Mouse (Mus musculus): ENCODE results near the gene Tex48. TPM values are rescaled to one million over a fixed set of nuclear protein-coding genes. Genes with fewer than 3 reads are reported as not detected.

Tex48 gene
- polyA plus RNA-seq, 1 experiment from 2014 or later: not detected

DNA sequence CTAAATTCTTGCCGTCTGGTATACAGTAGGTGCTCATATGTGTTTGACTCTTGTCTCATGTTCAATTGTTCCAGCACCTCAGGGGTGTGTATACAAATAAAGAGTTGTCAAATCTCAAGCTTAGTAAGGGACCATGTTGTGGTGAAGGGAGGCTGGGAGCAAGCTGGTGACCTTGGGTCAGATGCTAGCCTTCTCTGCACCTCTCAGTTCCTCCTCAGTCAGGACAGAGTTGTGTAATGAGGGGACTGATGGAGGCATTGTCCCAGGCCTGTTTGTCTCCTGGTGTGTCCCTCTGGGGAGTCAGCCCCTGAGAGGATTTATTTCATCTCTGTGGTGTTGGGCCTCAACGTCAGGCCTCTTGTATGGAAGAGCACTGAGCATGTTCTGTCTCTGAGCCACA lies 36.0 kb downstream of the Tex48 start:
- no peak overlapping the region for H3K27ac ChIP-seq (ENCODE audit: low read depth, low read length)
- no peaks in the 10 kb centered on the region for H3K4me1 ChIP-seq (replicated peaks; ENCODE audit: control insufficient read depth, insufficient read depth, low read length)
- no peaks in the 10 kb centered on the region for H3K36me3 ChIP-seq (ENCODE audit: control insufficient read depth, insufficient read depth, low read length)
- DNase-seq (ENCODE audit: low spot score) (no peak), ATAC-seq (replicated peaks; ENCODE audit: low FRiP score) (no peak)
- H3K4me2 ChIP-seq (ENCODE audit: low read depth, low read length, severe bottlenecking): no peak overlapping the region
- 90% methylated on average over 2 of the region's 2 CpGs for WGBS
- H3K27me3 ChIP-seq (ENCODE audit: control insufficient read depth, insufficient read depth, low read length): no peaks in the 10 kb centered on the region
- H3K9ac ChIP-seq (ENCODE audit: low read length): no peak overlapping the region
- no peaks in the 10 kb centered on the region for H3K9me3 ChIP-seq (ENCODE audit: control insufficient read depth, low read length)
- no peak overlapping the region for H3K4me3 ChIP-seq (ENCODE audit: low read depth, low read length)

DNA sequence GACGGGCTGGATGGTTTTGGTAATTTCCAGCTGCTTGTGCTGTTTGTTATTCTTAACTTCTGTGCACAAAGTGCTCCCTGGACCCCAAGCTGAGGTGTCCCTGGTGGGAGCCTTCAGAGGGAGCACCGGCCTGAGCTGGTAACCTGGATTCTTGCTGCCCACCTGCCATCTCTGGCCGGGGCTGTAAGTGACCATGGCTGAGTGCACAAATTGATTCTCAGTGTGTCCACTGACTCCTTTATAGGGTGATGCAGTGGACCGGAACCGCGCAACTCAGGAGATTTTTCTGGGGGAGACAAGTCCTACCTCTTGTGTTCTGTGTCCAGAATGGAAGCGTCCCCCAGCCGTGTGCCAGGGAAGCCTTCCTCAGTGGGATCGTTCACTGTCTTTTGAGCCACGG lies 37.0 kb downstream of the Tex48 start:
- Histone ChIP-seq H3K4me3 (ENCODE audit: low read depth, low read length) (no peak overlapping the region), H3K4me2 (ENCODE audit: low read depth, low read length, severe bottlenecking) (no peak overlapping the region), H3K27me3 (ENCODE audit: control insufficient read depth, insufficient read depth, low read length) (no peaks in the 10 kb centered on the region), H3K9ac (ENCODE audit: low read length) (no peak overlapping the region), H3K27ac (ENCODE audit: low read depth, low read length) (no peak overlapping the region), H3K4me1 (replicated peaks; ENCODE audit: control insufficient read depth, insufficient read depth, low read length) (no peaks in the 10 kb centered on the region), H3K36me3 (ENCODE audit: control insufficient read depth, insufficient read depth, low read length) (no peaks in the 10 kb centered on the region), H3K9me3 (ENCODE audit: control insufficient read depth, low read length) (no peaks in the 10 kb centered on the region)
- ATAC-seq (replicated peaks; ENCODE audit: low FRiP score): no peak
- no peak for DNase-seq (ENCODE audit: low spot score)
- 86% methylated on average over 10 of the region's 10 CpGs for WGBS

DNA sequence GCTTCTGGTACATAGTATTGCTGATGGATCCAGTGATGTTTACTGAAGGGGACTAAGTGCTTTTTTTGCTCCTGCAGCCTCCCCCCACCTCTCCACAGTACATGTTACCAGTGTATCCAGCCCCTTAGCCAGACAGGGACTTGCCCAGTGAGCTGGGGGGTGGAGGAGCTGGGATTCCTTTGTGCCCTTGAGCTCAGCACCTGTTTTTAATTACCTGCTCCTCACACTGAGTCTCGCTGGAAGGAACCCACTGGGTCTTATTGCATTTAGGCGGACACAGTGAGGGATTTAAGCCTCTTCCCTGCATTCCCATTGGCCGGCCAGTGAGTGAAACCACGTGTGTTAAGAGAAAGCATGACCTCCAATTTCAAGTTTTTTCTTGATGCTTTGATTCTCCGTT lies 39.6 kb downstream of the Tex48 start:
- ATAC-seq (replicated peaks; ENCODE audit: low FRiP score) (no peak), DNase-seq (ENCODE audit: low spot score) (peak; percentile 61)
- Histone ChIP-seq H3K4me1 (replicated peaks; ENCODE audit: control insufficient read depth, insufficient read depth, low read length) (peaks cover 2% of the 10 kb centered on the region; the same call in 1 of the 2 replicates), H3K27me3 (ENCODE audit: control insufficient read depth, insufficient read depth, low read length) (no peaks in the 10 kb centered on the region), H3K36me3 (ENCODE audit: control insufficient read depth, insufficient read depth, low read length) (no peaks in the 10 kb centered on the region), H3K4me2 (ENCODE audit: low read depth, low read length, severe bottlenecking) (no peak overlapping the region), H3K9ac (ENCODE audit: low read length) (no peak overlapping the region), H3K9me3 (ENCODE audit: control insufficient read depth, low read length) (no peaks in the 10 kb centered on the region), H3K27ac (ENCODE audit: low read depth, low read length) (no peak overlapping the region), H3K4me3 (ENCODE audit: low read depth, low read length) (no peak overlapping the region)
- 62% methylated on average over 5 of the region's 5 CpGs for WGBS

DNA sequence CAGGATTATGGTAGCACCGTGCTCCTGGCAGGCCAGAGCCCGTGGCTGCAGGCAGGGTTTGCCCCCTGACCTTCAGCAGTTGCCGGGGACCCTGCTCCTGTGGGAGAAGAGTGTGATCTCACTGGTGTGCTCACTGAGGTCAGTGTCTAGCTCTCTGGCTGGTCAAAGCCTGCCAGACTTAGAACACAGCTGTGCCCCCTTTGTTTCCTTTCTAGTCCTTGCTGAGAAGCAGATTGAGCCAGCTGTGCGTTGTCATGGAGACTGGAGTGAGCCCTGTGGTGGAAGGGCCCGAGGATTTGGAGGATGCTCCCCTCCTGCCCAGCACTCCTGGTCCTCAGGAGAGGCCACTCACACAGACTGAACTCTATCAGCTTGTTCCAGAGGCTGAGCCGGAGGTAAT lies 42.1 kb downstream of the Tex48 start:
- no peak overlapping the region for H3K4me2 ChIP-seq (ENCODE audit: low read depth, low read length, severe bottlenecking)
- WGBS: 18% methylated on average over 6 of the region's 6 CpGs
- no peaks in the 10 kb centered on the region for H3K36me3 ChIP-seq (ENCODE audit: control insufficient read depth, insufficient read depth, low read length)
- peak; percentile 61 for DNase-seq (ENCODE audit: low spot score)
- no peaks in the 10 kb centered on the region for H3K27me3 ChIP-seq (ENCODE audit: control insufficient read depth, insufficient read depth, low read length)
- peak; percentile 88 for ATAC-seq (replicated peaks; ENCODE audit: low FRiP score)
- peaks cover 2% of the 10 kb centered on the region; the same call in 1 of the 2 replicates for H3K4me1 ChIP-seq (replicated peaks; ENCODE audit: control insufficient read depth, insufficient read depth, low read length)
- no peak overlapping the region for H3K27ac ChIP-seq (ENCODE audit: low read depth, low read length)
- no peaks in the 10 kb centered on the region for H3K9me3 ChIP-seq (ENCODE audit: control insufficient read depth, low read length)
- H3K9ac ChIP-seq (ENCODE audit: low read length): no peak overlapping the region; the same call in 1 of the 2 replicates
- no peak overlapping the region for H3K4me3 ChIP-seq (ENCODE audit: low read depth, low read length)

DNA sequence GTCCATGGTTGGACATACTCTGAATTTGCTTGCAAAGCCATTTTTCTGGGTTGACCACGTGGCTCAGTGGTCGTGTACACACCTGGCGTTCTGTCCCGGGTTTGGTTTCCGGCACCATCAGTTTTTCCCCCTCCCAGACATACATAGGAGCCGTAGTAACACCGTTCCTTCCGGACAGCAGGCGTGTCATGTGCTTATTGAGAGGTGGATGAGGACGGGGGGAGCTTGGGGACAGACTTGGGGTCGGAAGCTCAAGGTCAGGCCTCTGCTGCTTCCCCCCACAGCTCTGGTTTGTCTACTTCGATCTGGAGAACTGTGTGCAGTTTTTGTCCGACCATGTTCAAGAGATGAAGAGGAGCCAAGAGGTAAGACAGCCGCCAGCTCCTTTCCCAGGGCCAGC lies 42.6 kb downstream of the Tex48 start:
- no peak for DNase-seq (ENCODE audit: low spot score)
- Histone ChIP-seq H3K27me3 (ENCODE audit: control insufficient read depth, insufficient read depth, low read length) (no peaks in the 10 kb centered on the region), H3K9me3 (ENCODE audit: control insufficient read depth, low read length) (no peaks in the 10 kb centered on the region), H3K9ac (ENCODE audit: low read length) (no peak overlapping the region; the same call in 1 of the 2 replicates), H3K27ac (ENCODE audit: low read depth, low read length) (no peak overlapping the region), H3K36me3 (ENCODE audit: control insufficient read depth, insufficient read depth, low read length) (no peaks in the 10 kb centered on the region), H3K4me3 (ENCODE audit: low read depth, low read length) (no peak overlapping the region), H3K4me1 (replicated peaks; ENCODE audit: control insufficient read depth, insufficient read depth, low read length) (peaks cover 2% of the 10 kb centered on the region; the same call in 1 of the 2 replicates), H3K4me2 (ENCODE audit: low read depth, low read length, severe bottlenecking) (no peak overlapping the region)
- ATAC-seq (replicated peaks; ENCODE audit: low FRiP score): peak; percentile 40; the same call in 1 of the 2 replicates
- 78% methylated on average over 14 of the region's 14 CpGs for WGBS

DNA sequence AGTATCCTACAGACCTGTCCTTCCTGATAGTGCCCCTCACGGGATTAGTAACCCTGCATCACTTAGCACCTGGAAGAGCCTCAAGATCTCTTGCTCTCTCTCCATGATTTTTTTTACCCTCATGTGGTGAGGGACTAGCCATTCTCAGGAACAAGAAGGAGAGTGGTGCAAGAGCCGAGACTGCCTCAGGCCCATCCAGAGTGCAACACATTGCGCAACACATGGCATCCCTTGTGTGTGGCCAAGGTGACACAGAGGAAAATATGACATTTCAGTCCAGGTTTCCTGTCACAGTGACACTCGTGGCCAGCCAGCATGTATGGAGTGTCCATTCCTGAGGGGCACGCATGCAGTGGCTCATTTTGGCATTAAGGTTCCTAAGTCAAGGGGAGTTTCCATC lies 49.6 kb downstream of the Tex48 start:
- WGBS: 90% methylated on average over 5 of the region's 5 CpGs
- Histone ChIP-seq H3K27ac (ENCODE audit: low read depth, low read length) (no peak overlapping the region), H3K4me1 (replicated peaks; ENCODE audit: control insufficient read depth, insufficient read depth, low read length) (peaks cover 6% of the 10 kb centered on the region; the same call in 1 of the 2 replicates), H3K9ac (ENCODE audit: low read length) (no peak overlapping the region), H3K36me3 (ENCODE audit: control insufficient read depth, insufficient read depth, low read length) (no peaks in the 10 kb centered on the region), H3K27me3 (ENCODE audit: control insufficient read depth, insufficient read depth, low read length) (no peaks in the 10 kb centered on the region), H3K9me3 (ENCODE audit: control insufficient read depth, low read length) (no peaks in the 10 kb centered on the region), H3K4me3 (ENCODE audit: low read depth, low read length) (no peak overlapping the region), H3K4me2 (ENCODE audit: low read depth, low read length, severe bottlenecking) (no peak overlapping the region)
- DNase-seq (ENCODE audit: low spot score) (no peak), ATAC-seq (replicated peaks; ENCODE audit: low FRiP score) (no peak)

DNA sequence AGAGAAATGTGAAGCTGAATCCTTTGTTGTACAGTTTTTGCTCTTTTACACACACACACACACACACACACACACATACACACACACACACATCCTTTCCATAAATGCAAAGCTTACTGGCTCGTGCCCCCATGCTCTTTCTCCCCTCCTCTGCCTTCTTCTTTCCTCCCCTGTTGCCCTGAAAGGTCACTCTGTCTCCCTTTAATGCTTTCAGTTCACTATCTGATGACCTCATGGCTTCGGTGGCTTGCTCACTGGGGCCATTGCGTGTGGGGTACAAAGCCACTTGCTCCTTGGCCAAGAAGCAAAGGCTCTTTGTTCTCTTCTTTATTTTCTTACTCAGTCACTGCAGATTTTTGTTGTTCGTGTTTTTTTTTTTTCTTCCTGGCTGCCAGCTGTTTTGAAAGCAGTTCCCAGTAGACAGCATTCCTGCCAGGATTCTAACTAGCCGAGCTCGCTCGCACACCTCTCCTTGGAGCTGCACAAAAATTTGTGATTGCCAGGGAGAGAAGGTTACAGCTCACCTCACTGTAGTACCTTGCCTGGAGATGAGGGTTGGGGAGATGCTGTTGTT lies 51.9 kb downstream of the Tex48 start:
- DNase-seq (ENCODE audit: low spot score): no peak
- no peak overlapping the region for H3K4me3 ChIP-seq (ENCODE audit: low read depth, low read length)
- H3K9me3 ChIP-seq (ENCODE audit: control insufficient read depth, low read length): no peaks in the 10 kb centered on the region
- H3K27ac ChIP-seq (ENCODE audit: low read depth, low read length): no peak overlapping the region
- H3K4me1 ChIP-seq (replicated peaks; ENCODE audit: control insufficient read depth, insufficient read depth, low read length): peaks cover 6% of the 10 kb centered on the region; the same call in 1 of the 2 replicates
- no peaks in the 10 kb centered on the region for H3K36me3 ChIP-seq (ENCODE audit: control insufficient read depth, insufficient read depth, low read length)
- no peaks in the 10 kb centered on the region for H3K27me3 ChIP-seq (ENCODE audit: control insufficient read depth, insufficient read depth, low read length)
- no peak for ATAC-seq (replicated peaks; ENCODE audit: low FRiP score)
- WGBS: 20% methylated on average over 7 of the region's 7 CpGs
- no peak overlapping the region for H3K9ac ChIP-seq (ENCODE audit: low read length)
- no peak overlapping the region for H3K4me2 ChIP-seq (ENCODE audit: low read depth, low read length, severe bottlenecking)

DNA sequence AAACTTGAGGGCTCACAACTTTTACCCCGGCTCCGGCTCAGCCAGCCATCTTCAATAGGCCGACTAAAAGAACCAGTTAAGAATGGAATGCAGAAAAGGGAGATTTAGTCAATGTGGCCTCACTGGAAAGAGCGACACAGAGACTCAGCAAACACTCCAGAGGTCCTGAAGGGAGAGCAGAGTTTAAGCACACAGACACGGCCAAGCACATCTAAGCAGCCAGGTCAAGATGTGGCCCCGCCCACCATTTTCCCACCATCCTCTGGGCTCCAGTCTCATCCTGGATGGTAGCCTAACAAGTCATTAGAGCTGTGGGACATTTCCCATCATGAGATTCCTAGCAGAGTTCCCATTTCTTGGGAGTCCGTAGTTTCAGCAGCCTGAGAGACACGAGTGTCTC lies 52.9 kb downstream of the Tex48 start:
- no peaks in the 10 kb centered on the region for H3K36me3 ChIP-seq (ENCODE audit: control insufficient read depth, insufficient read depth, low read length)
- no peak for DNase-seq (ENCODE audit: low spot score)
- 88% methylated on average over 8 of the region's 8 CpGs for WGBS
- H3K9ac ChIP-seq (ENCODE audit: low read length): no peak overlapping the region
- no peak for ATAC-seq (replicated peaks; ENCODE audit: low FRiP score)
- no peaks in the 10 kb centered on the region for H3K27me3 ChIP-seq (ENCODE audit: control insufficient read depth, insufficient read depth, low read length)
- H3K9me3 ChIP-seq (ENCODE audit: control insufficient read depth, low read length): no peaks in the 10 kb centered on the region
- no peak overlapping the region for H3K4me3 ChIP-seq (ENCODE audit: low read depth, low read length)
- peaks cover 6% of the 10 kb centered on the region; the same call in 1 of the 2 replicates for H3K4me1 ChIP-seq (replicated peaks; ENCODE audit: control insufficient read depth, insufficient read depth, low read length)
- H3K27ac ChIP-seq (ENCODE audit: low read depth, low read length): no peak overlapping the region
- no peak overlapping the region for H3K4me2 ChIP-seq (ENCODE audit: low read depth, low read length, severe bottlenecking)

DNA sequence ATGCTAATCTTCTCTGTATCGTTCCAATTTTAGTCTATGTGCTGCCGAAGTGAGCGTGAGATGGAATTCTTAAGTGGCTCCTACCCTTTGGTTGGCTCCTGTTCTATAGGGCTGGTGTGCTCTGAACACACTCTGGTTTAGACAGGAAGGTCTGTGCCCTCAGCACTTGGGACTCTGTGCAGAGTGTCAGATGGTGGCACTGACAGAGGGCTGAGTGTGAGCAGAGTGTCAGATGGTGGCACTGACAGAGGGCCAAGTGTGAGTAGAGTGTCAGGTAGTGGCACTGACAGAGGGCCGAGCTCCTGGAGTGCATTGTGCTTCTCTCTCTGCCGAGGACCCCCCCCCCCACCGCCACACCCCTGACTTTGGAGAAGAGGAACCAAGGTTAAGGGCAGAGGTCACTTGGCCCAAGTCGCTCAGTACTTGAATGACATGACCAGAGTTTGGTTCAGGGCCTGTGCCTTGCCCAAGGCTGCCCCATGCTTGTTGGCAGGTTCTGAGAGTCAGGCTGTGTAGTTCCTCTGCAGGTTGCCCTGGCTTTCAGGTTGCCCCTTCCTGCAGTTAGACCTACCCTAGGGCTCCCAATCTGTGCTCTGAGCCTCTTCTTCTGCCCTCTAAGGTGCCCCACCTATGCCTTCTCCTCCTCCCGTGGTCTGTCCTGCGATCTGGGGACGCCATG lies 54.4 kb downstream of the Tex48 start:
- H3K4me3 ChIP-seq (ENCODE audit: low read depth, low read length): no peak overlapping the region
- H3K27me3 ChIP-seq (ENCODE audit: control insufficient read depth, insufficient read depth, low read length): no peaks in the 10 kb centered on the region
- H3K4me1 ChIP-seq (replicated peaks; ENCODE audit: control insufficient read depth, insufficient read depth, low read length): peaks cover 6% of the 10 kb centered on the region; the same call in 1 of the 2 replicates
- no peak overlapping the region for H3K9ac ChIP-seq (ENCODE audit: low read length)
- no peak overlapping the region for H3K4me2 ChIP-seq (ENCODE audit: low read depth, low read length, severe bottlenecking)
- no peak for DNase-seq (ENCODE audit: low spot score)
- H3K27ac ChIP-seq (ENCODE audit: low read depth, low read length): no peak overlapping the region
- ATAC-seq (replicated peaks; ENCODE audit: low FRiP score): no peak
- no peaks in the 10 kb centered on the region for H3K9me3 ChIP-seq (ENCODE audit: control insufficient read depth, low read length)
- 89% methylated on average over 8 of the region's 10 CpGs for WGBS
- no peaks in the 10 kb centered on the region for H3K36me3 ChIP-seq (ENCODE audit: control insufficient read depth, insufficient read depth, low read length)
